Mouse (Mus musculus) hindbrain, embryonic 13.5 days (tissue): ENCODE data around the gene Ankrd39. TPM values are rescaled to one million over a fixed set of nuclear protein-coding genes. Genes with fewer than 3 reads are reported as not detected.
A peak's percentile ranks its signal among the peaks of the same experiment; 100 is the strongest.

Experiments used
- ATAC-seq: fragments of 200-750 bp; cut with Nextera tagmentation; 2 replicates; pipeline ENCODE4 v1.8.0; 2017; ENCODE audit warnings: moderate TSS enrichment; ENCODE audit not compliant: low FRiP score
- H3K27ac ChIP-seq: fragments of 300-500 bp; sonication (generic); 2 replicates; pipeline ENCODE4 v1.5.1; 2015; ENCODE audit warnings: inconsistent platforms, mild to moderate bottlenecking, moderate library complexity
- H3K27me3 ChIP-seq: fragments of 300-500 bp; sonication (generic); 2 replicates; pipeline ENCODE4 v1.6.1; 2015; ENCODE audit warnings: mild to moderate bottlenecking, inconsistent platforms
- H3K36me3 ChIP-seq: fragments of 300-500 bp; sonication (generic); 2 replicates; pipeline ENCODE4 v1.6.1; 2015; ENCODE audit warnings: mild to moderate bottlenecking, inconsistent platforms
- H3K4me1 ChIP-seq: fragments of 300-500 bp; sonication (generic); replicated peaks from 2 replicates; pipeline ENCODE4 v1.6.1; 2015; ENCODE audit warnings: inconsistent platforms
- H3K4me2 ChIP-seq: fragments of 300-500 bp; sonication (generic); 2 replicates; pipeline ENCODE4 v1.6.1; 2015; ENCODE audit warnings: inconsistent platforms, mild to moderate bottlenecking, moderate library complexity
- H3K4me3 ChIP-seq: fragments of 300-500 bp; sonication (generic); 2 replicates; pipeline ENCODE4 v1.5.1; 2015; ENCODE audit warnings: mild to moderate bottlenecking, inconsistent platforms
- H3K9ac ChIP-seq: fragments of 300-500 bp; sonication (generic); 2 replicates; pipeline ENCODE4 v1.6.1; 2015; ENCODE audit warnings: mild to moderate bottlenecking, inconsistent platforms
- H3K9me3 ChIP-seq: fragments of 300-500 bp; sonication (generic); 2 replicates; pipeline ENCODE4 v1.6.1; 2016; ENCODE audit warnings: inconsistent platforms
- WGBS: fragments of 180-500 bp; shearing (Covaris S2); methylation state at CpG from one replicate; pipeline ENCODE4 v1.1.7; 2015; 5-methylcytosine and 5-hydroxymethylcytosine counted together
- polyA plus RNA-seq: library from polyadenylated mRNA; unstranded; fragments of >200 nt; fragmentation: Nextera tagmentation; extraction: Ambion mirVana; gene quantifications from 2 replicates; pipeline ENCODE4 v1.2.1, GENCODE M21; 2015

Gene Ankrd39
- polyA plus RNA-seq, 1 experiment from 2014 or later = 22.4 TPM

- no peaks in the 10 kb centered on the region for H3K9me3 ChIP-seq
- H3K9ac ChIP-seq = no peak overlapping the region
- H3K4me2 ChIP-seq = no peak overlapping the region
- peaks cover 16% of the 10 kb centered on the region; the same call in 1 of the 2 replicates for H3K4me1 ChIP-seq
- peaks cover 39% of the 10 kb centered on the region for H3K36me3 ChIP-seq
- no peak for ATAC-seq
- no peaks in the 10 kb centered on the region for H3K27me3 ChIP-seq
- no peak overlapping the region for H3K4me3 ChIP-seq
- no peak overlapping the region for H3K27ac ChIP-seq
- WGBS = 91% methylated on average over 6 of the region's 6 CpGs
Measured at GRCm38 (mm10) chr1:36534595-36535058, 12.6 kb downstream of the Ankrd39 start.

GRCm38 (mm10) chr1:36533546-36533945 lies 13.7 kb downstream of the Ankrd39 start:
- Histone ChIP-seq H3K4me1 (peaks cover 17% of the 10 kb centered on the region; the same call in 1 of the 2 replicates), H3K27me3 (no peaks in the 10 kb centered on the region), H3K36me3 (peaks cover 28% of the 10 kb centered on the region), H3K4me2 (no peak overlapping the region), H3K9ac (no peak overlapping the region), H3K27ac (no peak overlapping the region), H3K9me3 (no peaks in the 10 kb centered on the region), H3K4me3 (no peak overlapping the region)
- 86% methylated on average over 6 of the region's 6 CpGs for WGBS
- no peak for ATAC-seq

- no peaks in the 10 kb centered on the region for H3K9me3 ChIP-seq
- WGBS = 92% methylated on average over 12 of the region's 12 CpGs
- no peak for ATAC-seq
- no peak overlapping the region for H3K4me3 ChIP-seq
- peaks cover 18% of the 10 kb centered on the region for H3K4me1 ChIP-seq
- H3K9ac ChIP-seq = no peak overlapping the region
- H3K36me3 ChIP-seq = peaks cover 32% of the 10 kb centered on the region
- no peak overlapping the region for H3K4me2 ChIP-seq
- H3K27me3 ChIP-seq = no peaks in the 10 kb centered on the region
- no peak overlapping the region for H3K27ac ChIP-seq
Measured at GRCm38 (mm10) chr1:36531461-36531860, 15.8 kb downstream of the Ankrd39 start.

- H3K4me3 ChIP-seq = no peak overlapping the region
- H3K27ac ChIP-seq = no peak overlapping the region
- H3K4me2 ChIP-seq = no peak overlapping the region
- WGBS = 94% methylated on average over 7 of the region's 7 CpGs
- no peaks in the 10 kb centered on the region for H3K27me3 ChIP-seq
- peaks cover 18% of the 10 kb centered on the region for H3K4me1 ChIP-seq
- ATAC-seq = no peak
- no peaks in the 10 kb centered on the region for H3K9me3 ChIP-seq
- no peak overlapping the region for H3K9ac ChIP-seq
- peaks cover 33% of the 10 kb centered on the region for H3K36me3 ChIP-seq
Measured at GRCm38 (mm10) chr1:36530962-36531361, 16.3 kb downstream of the Ankrd39 start.

GRCm38 (mm10) chr1:36530485-36530884 lies 16.8 kb downstream of the Ankrd39 start:
- Histone ChIP-seq H3K27ac (no peak overlapping the region; the same call in 1 of the 2 replicates), H3K36me3 (peaks cover 36% of the 10 kb centered on the region), H3K4me2 (no peak overlapping the region), H3K9ac (no peak overlapping the region), H3K4me1 (peaks cover 18% of the 10 kb centered on the region), H3K4me3 (no peak overlapping the region), H3K9me3 (no peaks in the 10 kb centered on the region), H3K27me3 (no peaks in the 10 kb centered on the region)
- 84% methylated on average over 8 of the region's 8 CpGs for WGBS
- ATAC-seq = no peak

- no peak overlapping the region for H3K4me3 ChIP-seq
- ATAC-seq = no peak
- peaks cover 42% of the 10 kb centered on the region for H3K36me3 ChIP-seq
- WGBS = 90% methylated on average over 4 of the region's 4 CpGs
- H3K9ac ChIP-seq = no peak overlapping the region
- H3K27ac ChIP-seq = no peak overlapping the region
- H3K4me1 ChIP-seq = peaks cover 18% of the 10 kb centered on the region
- no peaks in the 10 kb centered on the region for H3K27me3 ChIP-seq
- no peak overlapping the region for H3K4me2 ChIP-seq
- no peaks in the 10 kb centered on the region for H3K9me3 ChIP-seq
Measured at GRCm38 (mm10) chr1:36529875-36530274, 17.4 kb downstream of the Ankrd39 start.

- 90% methylated on average over 4 of the region's 4 CpGs for WGBS
- ATAC-seq = no peak
- H3K36me3 ChIP-seq = peaks cover 48% of the 10 kb centered on the region
Measured at GRCm38 (mm10) chr1:36529274-36529673, 18.0 kb downstream of the Ankrd39 start.

GRCm38 (mm10) chr1:36528351-36528750 lies 18.9 kb downstream of the Ankrd39 start:
- Histone ChIP-seq H3K27ac (peak overlapping the region; percentile 52), H3K4me1 (peaks cover 25% of the 10 kb centered on the region), H3K9me3 (no peaks in the 10 kb centered on the region), H3K27me3 (no peaks in the 10 kb centered on the region), H3K4me3 (no peak overlapping the region), H3K36me3 (peaks cover 57% of the 10 kb centered on the region), H3K9ac (no peak overlapping the region), H3K4me2 (no peak overlapping the region)
- WGBS = 11% methylated on average over 1 of the region's 1 CpGs
- ATAC-seq = peak; percentile 26; the same call in 1 of the 2 replicates

More at GRCm38 (mm10) chr1:36529274-36529673, 18.0 kb downstream of the Ankrd39 start:
- H3K27ac ChIP-seq = no peak overlapping the region
- H3K4me3 ChIP-seq = no peak overlapping the region
- H3K27me3 ChIP-seq = no peaks in the 10 kb centered on the region
- no peaks in the 10 kb centered on the region for H3K9me3 ChIP-seq
- no peak overlapping the region for H3K9ac ChIP-seq
- H3K4me1 ChIP-seq = peaks cover 18% of the 10 kb centered on the region
- H3K4me2 ChIP-seq = no peak overlapping the region

- H3K4me2 ChIP-seq = no peak overlapping the region
- ATAC-seq = no peak
- H3K9me3 ChIP-seq = no peaks in the 10 kb centered on the region
- no peaks in the 10 kb centered on the region for H3K27me3 ChIP-seq
- 92% methylated on average over 10 of the region's 10 CpGs for WGBS
- no peak overlapping the region for H3K27ac ChIP-seq
- H3K4me1 ChIP-seq = peaks cover 38% of the 10 kb centered on the region
- H3K9ac ChIP-seq = no peak overlapping the region
- peaks cover 69% of the 10 kb centered on the region for H3K36me3 ChIP-seq
- no peak overlapping the region for H3K4me3 ChIP-seq
Measured at GRCm38 (mm10) chr1:36526903-36527302, 20.3 kb downstream of the Ankrd39 start.

- Histone ChIP-seq H3K4me3 (no peak overlapping the region), H3K36me3 (peaks cover 69% of the 10 kb centered on the region), H3K9ac (no peak overlapping the region), H3K4me2 (no peak overlapping the region), H3K4me1 (peaks cover 38% of the 10 kb centered on the region), H3K27me3 (no peaks in the 10 kb centered on the region), H3K9me3 (no peaks in the 10 kb centered on the region), H3K27ac (no peak overlapping the region)
- 90% methylated on average over 12 of the region's 12 CpGs for WGBS
- no peak for ATAC-seq
Measured at GRCm38 (mm10) chr1:36525774-36526173, 21.5 kb downstream of the Ankrd39 start.

GRCm38 (mm10) chr1:36524058-36524457 lies 23.2 kb downstream of the Ankrd39 start:
- 0 out of 2 replicates have a peak overlapping the region, but pooled peaks have one; percentile 18 for H3K27ac ChIP-seq
- 81% methylated on average over 5 of the region's 5 CpGs for WGBS

GRCm38 (mm10) chr1:36523332-36524013 lies 23.8 kb downstream of the Ankrd39 start:
- Histone ChIP-seq H3K4me3 (no peak overlapping the region), H3K27ac (peak overlapping the region; percentile 58; the same call in 1 of the 2 replicates), H3K9me3 (no peaks in the 10 kb centered on the region), H3K4me1 (peaks cover 32% of the 10 kb centered on the region), H3K36me3 (peaks cover 87% of the 10 kb centered on the region), H3K9ac (no peak overlapping the region; the same call in 1 of the 2 replicates), H3K27me3 (no peaks in the 10 kb centered on the region), H3K4me2 (no peak overlapping the region)
- peak; percentile 25; the same call in 1 of the 2 replicates for ATAC-seq
- 68% methylated on average over 9 of the region's 9 CpGs for WGBS

More at GRCm38 (mm10) chr1:36524058-36524457, 23.2 kb downstream of the Ankrd39 start:
- Histone ChIP-seq H3K9me3 (no peaks in the 10 kb centered on the region), H3K4me3 (no peak overlapping the region), H3K4me2 (no peak overlapping the region), H3K9ac (no peak overlapping the region), H3K27me3 (no peaks in the 10 kb centered on the region), H3K4me1 (peaks cover 26% of the 10 kb centered on the region), H3K36me3 (peaks cover 81% of the 10 kb centered on the region)
- no peak for ATAC-seq

GRCm38 (mm10) chr1:36522210-36522609 lies 25.0 kb downstream of the Ankrd39 start:
- peaks cover 38% of the 10 kb centered on the region for H3K4me1 ChIP-seq
- H3K4me2 ChIP-seq = no peak overlapping the region
- H3K9me3 ChIP-seq = no peaks in the 10 kb centered on the region
- peaks cover 94% of the 10 kb centered on the region for H3K36me3 ChIP-seq
- WGBS = 89% methylated on average over 7 of the region's 7 CpGs
- no peak overlapping the region for H3K4me3 ChIP-seq
- no peaks in the 10 kb centered on the region for H3K27me3 ChIP-seq
- H3K27ac ChIP-seq = no peak overlapping the region
- H3K9ac ChIP-seq = no peak overlapping the region
- ATAC-seq = no peak
